Mouse (Mus musculus): ENCODE results near the gene Armc5.

Armc5 gene

DNA sequence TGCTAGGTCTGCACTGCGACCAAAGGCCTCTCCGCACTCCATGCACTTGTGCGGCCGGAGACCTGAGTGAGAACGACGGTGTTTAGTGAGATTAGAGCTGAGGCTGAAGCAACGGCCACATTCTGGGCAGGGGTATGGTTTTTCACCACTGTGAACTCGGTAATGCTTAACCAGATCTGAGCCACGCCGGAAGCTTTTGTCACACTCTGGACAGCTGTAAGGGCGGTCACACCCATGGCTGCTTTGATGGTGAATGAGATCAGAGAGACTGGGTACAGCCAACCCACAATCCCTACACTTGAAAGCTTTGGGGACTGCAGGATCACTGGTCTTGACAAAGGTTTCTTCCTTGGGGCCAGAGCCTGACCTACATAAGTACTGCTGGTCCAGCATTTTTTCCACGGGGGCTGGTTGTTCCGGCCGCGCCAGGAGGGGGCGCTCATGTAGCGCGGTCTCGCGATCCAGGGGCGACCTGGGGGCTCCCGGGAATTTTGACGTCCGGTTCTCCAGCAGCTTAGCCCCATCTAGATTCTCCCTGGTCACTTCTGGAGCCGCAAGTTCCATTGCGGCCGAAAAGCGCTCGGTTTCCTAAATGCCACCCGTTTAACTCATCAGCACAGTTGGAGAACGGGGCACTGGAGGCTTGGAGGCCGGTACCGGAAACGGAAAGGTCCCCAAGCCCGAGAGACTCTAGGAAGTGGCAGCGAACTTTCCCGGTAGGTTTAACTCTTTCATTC is at the start of gene Armc5:
Gene Armc5, plus strand, starts transcription at position 487 of the 737 bp plus-strand sequence.
- WGBS, result 23% methylated on average over 37 of the region's 37 CpGs

DNA sequence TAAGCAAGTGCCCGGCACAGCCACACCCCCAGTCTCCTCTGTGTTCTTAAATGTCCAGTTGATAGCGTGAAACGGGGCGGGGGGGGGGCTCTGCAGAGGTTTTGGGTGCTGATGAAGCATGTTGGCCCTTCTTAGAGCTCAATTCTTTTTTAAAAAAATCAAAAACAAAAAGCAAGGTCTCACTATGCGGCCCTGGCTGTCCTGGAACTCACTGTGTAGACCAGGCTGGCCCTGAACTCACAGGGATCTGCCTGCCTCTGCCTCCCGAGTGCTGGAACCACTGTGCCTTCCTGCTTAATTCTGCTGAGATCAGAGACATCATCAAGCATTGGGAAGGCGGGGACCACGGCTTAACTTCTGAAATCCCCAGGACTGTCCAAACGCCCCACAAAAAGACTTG is 35.5 kb upstream of the Armc5 start:
- WGBS, result 90% methylated on average over 9 of the region's 9 CpGs

DNA sequence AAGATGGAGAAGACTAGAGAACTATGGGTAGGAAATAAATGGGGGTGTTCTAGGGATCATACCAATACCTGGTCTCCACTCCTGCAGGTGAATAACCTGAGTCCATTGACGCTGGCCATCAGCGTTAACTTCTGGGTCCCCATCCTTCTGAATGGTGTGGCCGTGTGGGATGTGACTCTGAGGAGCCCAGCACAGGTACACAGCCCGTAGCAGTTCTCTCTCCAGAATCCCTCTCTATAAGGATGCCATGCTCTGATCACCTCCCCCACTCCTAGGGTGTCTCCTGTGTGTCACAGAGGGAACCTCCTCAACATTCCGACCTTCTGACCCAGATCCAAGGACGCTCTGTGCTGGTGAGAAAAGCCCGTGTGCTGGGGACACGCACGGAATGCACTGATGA is 34.1 kb upstream of the Armc5 start:
- 88% methylated on average over 9 of the region's 9 CpGs for WGBS

DNA sequence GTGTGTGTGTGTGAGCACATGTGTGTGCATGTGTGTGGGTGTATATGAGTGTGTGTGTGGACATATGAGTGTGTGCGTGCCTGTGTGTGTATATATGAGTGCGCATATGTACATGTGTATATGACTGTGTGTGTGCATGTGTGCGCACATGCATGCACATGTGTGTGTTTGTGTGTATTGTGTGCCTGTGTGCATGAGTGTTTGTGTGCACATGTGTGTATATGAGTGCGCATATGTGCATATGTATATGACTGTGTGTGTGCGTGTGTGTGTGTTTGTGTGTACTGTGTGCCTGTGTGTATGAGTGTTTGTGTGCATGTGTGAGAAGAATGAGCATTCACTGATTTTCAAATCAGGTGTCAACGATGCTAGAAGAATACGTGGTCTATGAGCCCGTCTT is 33.0 kb upstream of the Armc5 start:
- 86% methylated on average over 8 of the region's 8 CpGs for WGBS

DNA sequence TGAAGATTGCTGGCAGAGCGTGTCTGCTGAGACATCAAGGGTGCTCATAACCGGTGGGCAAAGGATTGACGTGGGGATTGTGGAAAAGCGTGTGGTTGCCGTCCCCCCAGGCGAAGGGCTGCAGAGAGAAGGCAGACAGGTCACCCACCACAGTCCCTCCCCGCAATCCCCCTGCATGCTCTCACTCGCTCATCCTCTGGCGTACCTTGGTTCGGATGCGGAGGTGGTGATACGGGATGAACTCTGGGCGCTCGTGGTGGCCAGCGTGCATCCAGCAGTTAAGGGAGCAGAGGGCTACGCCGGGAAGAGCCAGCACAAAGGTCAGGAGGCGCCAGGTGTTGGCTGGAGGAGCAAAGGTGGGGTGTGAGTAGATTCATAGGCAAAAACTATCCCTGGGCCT is 31.4 kb upstream of the Armc5 start:
- WGBS, result 89% methylated on average over 18 of the region's 18 CpGs

DNA sequence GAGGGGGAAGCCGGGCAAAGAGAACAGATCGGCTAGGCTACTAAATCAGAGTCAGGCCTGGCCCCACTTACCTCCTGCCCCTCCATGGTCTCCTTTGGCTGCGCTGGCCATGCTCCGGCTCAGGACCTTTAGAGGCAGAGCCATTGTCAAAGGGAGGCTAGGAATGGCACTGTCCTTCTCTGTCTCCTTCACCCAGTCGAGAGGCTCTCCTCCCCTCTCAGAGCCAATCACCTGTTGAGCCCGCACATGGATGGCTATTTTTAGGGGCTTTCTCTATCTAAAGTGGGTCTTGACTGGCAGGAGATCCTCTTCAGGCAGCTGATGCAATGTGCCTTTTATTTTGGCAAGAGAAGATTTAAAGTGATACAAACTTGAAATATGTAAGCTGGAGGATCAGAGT is 31.0 kb upstream of the Armc5 start, which contains the start of gene Cox6a2:
Gene Cox6a2, minus strand, starts transcription at position 236 of the 400 bp plus-strand sequence.
- 78% methylated on average over 6 of the region's 6 CpGs for WGBS

DNA sequence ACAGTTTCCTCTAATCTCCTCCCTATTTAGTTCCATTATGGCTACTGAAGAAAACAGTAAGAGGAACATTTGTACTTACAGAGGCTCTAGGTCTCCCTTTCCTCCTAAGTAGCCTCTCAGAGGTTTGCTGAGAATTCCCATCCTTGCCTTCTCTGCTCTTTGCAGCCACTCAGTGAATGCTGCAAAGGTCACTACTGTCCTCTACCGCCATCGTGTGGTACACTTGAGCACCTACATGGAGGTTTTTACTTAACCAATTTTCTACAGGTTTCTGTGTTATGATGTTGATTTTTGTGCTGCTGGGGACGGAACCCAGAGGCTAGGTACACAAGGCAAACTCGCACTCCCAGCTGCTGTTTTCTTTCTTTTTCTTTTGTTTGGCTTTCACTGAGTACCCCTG is 29.0 kb upstream of the Armc5 start:
- 2% methylated on average over 4 of the region's 4 CpGs for WGBS

DNA sequence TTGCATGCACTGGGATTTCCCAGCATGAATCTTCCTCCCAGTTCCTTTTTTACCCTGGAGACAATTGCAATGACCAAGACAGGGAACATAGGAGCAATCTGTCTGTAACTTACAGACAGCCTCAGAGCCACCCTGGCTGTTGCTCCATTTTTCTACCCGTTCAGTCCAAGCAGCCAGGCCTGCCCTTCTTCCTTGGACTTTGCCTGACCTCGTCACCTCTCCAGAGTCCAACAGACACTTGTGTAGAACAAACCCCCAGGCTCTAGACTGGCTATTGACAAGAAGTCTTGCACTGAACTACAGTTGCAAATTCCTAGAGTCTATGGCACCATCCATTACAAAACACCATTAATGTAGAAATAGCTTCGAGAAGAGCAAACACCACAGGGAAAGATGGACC is 27.3 kb upstream of the Armc5 start:
- WGBS, result 80% methylated on average over 3 of the region's 3 CpGs

DNA sequence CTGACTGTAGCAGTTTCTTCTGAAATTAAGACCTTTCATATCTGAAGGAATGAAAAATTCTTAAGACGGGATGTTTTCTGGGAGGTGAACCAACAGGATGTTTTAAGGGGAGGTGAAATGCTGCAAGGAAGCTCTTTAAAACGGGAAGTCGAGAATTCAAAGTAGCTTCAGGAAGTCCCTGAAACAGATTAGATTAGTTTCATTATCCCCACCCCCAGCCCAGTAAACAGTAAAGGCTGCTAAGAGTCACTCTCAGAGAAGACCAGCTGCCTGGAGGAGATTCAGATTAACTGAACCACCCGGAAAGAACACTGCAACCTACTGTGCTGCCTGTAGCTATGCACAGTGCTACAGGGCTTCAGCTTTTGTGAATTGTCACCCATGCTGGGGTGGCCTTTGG is 17.2 kb upstream of the Armc5 start:
- 80% methylated on average over 4 of the region's 4 CpGs for WGBS

DNA sequence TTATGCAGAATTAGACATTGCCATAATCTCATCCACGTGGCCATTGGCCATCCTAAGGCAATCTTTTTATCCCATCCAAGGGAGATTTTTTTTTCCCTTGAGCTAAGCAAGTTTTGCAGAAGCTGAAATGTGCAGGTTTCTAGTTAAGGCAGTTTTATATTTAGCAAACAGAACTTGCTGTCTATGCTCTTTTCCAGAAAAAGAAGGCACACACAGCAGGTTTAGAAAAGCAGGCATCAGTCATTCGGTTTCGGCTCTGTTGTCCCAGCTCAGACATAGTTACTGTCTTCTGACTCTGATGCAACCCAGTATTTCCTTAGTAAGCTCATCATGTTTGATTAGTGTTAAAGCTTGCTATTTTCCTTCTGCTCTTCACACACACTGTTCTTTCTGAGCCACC is 16.2 kb upstream of the Armc5 start:
- 36% methylated on average over 3 of the region's 3 CpGs for WGBS

DNA sequence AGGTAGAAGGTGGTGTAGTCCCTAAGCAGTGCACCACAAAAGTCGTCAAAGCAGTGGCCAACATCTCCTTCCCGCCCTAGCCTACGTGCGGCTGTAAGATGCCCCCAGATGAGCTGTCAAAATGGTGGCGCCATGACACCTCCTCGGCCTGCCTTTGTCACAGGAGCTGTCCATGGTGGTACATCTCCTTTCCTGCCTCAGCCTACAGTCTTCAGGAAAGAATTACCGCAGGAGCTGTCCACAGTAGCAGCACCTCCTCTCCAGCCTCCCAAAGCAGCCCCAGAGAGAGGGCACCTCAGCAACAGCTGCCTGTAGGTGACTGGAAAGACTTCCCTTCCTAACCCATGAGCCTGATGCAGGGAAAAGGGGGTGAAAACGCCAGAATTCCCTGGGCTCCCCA is 5.4 kb upstream of the Armc5 start:
- WGBS, result 67% methylated on average over 8 of the region's 8 CpGs

DNA sequence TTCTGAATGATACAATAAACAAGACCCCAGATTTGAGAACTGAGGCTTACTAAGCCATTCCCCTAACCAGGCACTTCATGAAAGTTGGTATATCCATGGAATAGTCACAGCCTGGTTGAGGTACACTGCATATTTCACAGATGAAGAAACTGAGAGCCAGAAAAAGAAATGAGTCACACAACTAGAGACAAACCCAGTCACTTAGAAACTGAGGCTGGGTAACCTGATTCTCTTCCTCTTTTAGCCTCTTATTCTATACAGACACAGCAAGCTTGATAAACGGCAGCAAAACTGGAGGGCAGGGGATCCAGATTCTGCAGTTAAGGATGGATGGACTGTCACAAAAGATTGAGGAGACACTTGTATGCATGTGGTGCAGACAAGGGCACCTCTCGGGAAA is 2.3 kb upstream of the Armc5 start:
- 80% methylated on average over 2 of the region's 2 CpGs for WGBS

DNA sequence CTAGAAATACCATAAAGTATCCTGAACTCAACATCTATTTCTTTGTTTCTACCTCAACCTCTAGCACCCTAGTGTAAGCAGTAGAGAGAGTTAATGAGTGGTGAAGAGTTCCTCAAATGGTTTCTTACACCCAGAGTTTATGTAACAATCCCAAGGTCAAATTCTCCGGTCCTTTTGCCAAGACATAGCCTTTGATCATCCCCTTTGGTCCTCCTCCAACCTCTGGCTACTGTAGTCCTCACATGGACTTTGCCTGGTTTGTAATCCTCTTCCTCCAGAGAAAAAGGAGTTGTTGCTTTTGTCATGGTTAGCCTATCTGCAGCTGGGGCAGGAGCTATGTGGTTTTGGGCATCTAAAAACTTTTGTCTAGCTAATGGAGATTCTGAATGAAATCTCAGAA is 1.7 kb upstream of the Armc5 start:
- WGBS, result 81% methylated on average over 1 of the region's 1 CpGs

DNA sequence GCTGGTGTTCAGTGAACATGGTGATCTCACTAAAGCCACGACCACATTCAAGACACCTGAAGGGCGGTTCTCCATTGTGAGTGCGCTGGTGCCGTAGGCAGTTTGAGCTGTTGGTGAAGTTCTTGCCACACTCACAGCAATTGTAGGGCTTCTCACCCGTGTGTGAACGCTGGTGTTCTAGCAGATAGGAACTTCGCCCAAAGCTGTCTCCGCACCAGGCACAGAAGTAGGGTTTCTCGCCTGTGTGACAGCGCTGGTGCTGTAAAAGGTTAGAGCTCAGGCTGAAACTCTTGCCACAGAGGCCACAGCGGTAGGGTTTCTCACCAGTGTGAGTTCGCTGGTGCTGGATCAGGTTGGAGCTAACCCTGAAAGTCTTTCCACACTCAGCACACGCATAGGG is 716 bp upstream of the Armc5 start:
- 94% methylated on average over 13 of the region's 13 CpGs for WGBS

DNA sequence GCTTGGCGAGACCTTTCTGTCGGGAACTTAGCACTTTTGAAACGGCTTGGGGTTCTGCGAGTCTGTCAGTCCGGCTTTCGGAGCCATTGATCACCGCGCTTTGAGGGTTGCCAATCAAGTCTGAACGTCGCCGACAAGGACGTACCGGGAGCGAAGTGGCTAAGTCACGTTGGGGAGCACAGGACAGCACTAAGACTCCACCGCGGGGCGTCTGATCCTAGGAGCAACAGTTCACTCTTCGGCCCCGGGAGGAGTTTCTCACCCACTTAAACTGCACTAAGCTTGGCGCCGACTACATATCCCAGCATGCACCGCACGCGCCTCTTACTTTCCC is 418 bp downstream of the Armc5 start:
- WGBS, result under 1% methylated on average over 25 of the region's 25 CpGs

DNA sequence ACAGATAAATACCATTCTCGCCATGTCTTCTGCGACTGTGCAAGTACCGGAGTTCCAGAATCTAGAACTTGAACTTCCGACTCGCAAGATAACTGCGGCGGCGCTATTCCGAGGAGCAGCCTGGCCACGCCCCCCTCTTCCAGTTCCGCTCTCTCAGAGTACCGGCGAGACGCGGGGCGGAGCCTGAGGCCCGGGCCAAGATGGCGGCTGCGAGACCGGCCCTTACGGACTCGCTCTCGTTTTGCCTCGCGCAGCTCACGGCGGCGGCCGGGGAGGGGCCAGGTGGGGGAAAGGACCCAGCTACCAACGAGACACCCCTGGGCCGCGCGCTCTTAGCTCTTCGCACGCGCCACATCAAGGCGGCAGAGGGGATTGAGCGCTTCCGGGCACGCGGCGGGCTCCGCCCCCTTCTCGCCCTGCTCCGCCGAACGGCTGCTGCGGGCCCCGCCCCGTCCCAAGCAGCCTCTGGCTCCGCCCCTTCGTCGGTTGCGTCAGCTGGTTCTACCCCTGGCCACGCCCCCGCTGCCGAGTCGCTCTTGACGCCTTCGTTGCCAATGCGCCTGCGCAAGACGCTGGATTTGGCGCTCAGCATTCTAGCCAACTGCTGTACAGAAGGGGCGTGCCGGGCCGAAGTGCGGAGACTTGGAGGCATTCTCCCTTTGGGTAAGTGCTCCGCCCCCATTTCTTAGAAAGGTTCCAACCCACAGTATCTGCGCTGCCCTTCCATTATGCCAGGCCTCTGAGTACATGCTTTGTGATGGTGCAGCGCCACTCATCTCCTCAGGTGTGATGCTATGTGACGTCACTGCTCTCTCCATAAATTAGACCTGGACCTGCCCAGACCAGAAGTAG is 1.0 kb downstream of the Armc5 start, which contains the start of gene 9130023H24Rik:
Gene 9130023H24Rik, minus strand, starts transcription at position 105 of the 852 bp plus-strand sequence.
- under 1% methylated on average over 72 of the region's 72 CpGs for WGBS

DNA sequence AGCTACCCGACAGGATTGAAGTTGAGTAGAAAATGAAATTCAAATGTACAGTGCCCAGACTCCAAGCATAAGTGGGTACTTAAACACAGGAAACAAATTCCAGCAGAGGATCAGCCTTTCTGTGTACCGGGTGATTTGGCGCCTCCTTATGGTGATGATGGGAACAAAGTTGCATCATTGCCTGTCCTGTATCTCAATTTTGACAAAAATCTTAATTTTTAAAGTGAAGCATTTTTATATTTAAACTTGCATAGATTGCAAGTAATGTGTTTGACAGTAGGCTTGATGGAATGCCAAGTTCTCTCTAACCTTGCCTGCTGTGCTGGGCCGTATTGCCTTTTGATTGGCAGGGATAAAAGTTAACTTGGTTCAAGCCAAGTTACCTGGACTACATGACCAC is 1.8 kb downstream of the Armc5 start:
- WGBS, result 15% methylated on average over 4 of the region's 4 CpGs

DNA sequence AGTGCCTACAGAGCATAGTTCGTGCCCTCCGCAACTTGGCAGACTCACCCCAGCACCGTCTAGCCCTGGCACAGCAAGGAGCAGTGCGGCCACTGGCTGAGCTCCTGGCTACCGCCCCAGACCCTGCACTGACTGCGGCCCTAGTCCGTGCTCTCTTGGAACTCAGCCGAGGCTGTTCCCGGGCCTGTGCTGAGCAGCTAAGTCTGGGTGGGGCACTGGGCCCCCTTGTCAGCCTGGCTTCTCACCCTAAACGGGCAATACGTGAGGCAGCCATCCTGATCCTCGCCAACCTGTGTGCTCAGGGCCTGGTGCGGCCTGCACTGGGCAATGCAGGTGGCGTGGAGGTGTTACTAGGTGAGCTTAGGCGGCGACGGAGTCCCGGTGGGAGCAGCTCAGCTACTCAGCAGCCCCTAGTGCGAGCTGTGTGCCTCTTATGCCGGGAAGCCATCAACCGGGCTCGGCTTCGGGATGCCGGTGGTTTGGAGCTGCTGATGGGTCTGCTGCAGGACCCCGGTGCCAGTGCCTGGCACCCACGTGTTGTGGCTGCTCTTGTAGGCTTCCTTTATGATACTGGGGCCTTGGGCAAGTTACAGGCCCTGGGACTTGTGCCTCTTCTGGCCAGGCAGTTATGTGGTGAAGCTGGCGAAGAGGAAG is 3.1 kb downstream of the Armc5 start:
- 84% methylated on average over 27 of the region's 27 CpGs for WGBS

DNA sequence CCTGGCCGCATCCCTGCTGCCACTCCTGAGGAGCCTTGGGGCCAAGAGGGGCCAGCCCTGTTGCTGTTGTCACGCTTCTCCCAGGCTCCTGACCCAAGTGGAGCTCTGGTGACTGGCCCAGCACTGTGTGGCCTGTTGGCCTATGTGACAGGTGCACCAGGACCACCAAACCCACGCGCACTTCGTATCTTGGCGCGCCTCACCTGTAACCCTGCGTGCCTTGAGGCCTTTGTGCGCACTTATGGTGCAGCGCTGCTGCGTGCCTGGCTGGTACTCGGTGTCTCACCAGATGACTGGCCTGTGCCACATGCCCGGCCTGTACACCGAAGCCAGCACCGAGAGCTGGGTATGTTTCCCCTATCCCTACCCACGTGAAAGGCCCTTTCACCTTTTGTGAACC is 5.2 kb downstream of the Armc5 start:
- 97% methylated on average over 16 of the region's 16 CpGs for WGBS

DNA sequence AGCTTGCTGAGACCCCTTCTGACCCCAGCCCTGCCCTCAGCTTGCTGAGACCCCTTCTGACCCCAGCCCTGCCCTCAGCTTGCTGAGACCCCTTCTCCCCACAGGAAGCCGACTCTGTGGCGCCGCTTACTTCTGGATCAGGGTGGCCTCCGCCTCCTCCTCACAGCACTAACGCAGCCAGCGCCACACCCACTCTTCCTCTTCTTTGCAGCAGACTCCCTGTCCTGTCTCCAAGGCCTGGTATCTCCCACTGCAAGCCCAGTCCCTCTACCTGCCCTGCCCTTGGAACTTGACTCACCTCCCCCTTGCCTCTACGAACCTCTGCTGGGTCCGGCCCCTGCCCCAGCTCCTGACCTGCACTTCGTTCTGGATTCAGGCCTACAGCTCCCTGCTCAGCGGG is 6.8 kb downstream of the Armc5 start:
- WGBS, result 59% methylated on average over 10 of the region's 10 CpGs

DNA sequence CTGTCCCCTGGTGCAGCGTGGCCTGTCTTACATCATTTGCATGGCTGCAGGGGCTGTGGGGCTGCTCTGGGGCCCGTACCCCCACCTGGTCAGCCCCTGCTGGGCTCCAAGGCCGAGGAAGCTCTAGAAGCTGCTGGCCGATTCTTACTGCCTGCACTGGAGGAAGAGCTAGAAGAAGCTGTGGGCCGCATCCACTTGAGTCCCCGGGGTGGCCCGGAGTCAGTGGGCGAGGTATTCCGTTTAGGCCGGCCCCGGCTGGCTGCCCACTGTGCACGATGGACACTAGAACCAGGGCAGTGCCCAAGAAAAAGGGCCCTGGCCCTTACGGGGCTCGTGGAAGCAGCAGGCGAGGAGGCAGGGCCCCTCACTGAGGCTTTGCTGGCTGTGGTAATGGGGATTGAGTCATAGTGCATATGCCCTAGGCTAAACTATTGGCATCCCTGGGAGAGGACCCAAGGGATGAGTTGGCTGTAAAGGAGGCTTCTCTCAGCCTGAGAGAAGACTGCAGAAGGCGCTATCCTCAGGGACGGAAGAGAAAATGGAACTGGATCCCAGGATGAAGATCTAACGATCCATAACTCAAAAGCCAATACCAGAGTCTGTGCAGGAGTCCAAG is 7.4 kb downstream of the Armc5 start:
- 87% methylated on average over 18 of the region's 18 CpGs for WGBS

DNA sequence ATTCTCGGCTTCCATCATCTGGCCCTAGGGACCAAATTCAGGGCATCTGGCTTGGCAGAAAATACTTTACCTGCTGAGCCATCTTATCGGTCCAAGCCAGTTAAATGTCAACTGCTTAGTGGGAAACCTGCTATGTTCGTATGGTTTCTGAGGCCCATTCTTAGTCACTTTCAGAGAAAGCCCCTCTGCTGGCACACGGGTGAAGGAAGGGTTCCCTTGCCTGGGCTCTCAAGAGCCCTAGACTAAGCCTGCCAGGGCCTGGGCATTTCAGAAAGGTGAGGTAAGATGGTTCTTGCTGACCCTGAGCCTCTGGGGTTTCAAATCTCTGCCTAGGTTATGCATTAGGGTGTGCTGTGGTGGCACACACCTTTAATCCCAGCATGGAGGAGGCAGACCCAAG is 8.4 kb downstream of the Armc5 start:
- WGBS, result 92% methylated on average over 4 of the region's 4 CpGs
